Mouse (Mus musculus) bone marrow macrophage, adult 2 months (primary cell): ENCODE results near the gene Morn1. TPM values are rescaled to one million over a fixed set of nuclear protein-coding genes. Genes with fewer than 3 reads are reported as not detected.

Experiments used
- H3K27ac ChIP-seq: 2 replicates; pipeline ENCODE4 v1.5.1; 2012; ENCODE audit warnings: low read depth, low read length; ENCODE audit not compliant: insufficient read depth
- H3K4me1 ChIP-seq: 2 replicates; pipeline ENCODE4 v1.6.1; 2012; ENCODE audit warnings: low read length; ENCODE audit not compliant: control insufficient read depth, insufficient read depth
- H3K4me3 ChIP-seq: 2 replicates; pipeline ENCODE4 v1.5.1; 2012; ENCODE audit warnings: mild to moderate bottlenecking, low read length, moderate library complexity; ENCODE audit not compliant: insufficient read depth
- CTCF ChIP-seq: IDR thresholded peaks from 2 replicates; pipeline ENCODE4 v1.5.1; 2012; ENCODE audit warnings: low read depth, mild to moderate bottlenecking, low read length, moderate library complexity
- POLR2A ChIP-seq: IDR thresholded peaks from 2 replicates; pipeline ENCODE4 v1.6.1; 2012; ENCODE audit warnings: mild to moderate bottlenecking, low read depth, low read length, borderline replicate concordance
- polyA plus RNA-seq: library from polyadenylated mRNA; stranded (reverse); fragments of >200 nt; gene quantifications from 2 replicates; pipeline ENCODE4 v1.2.4, GENCODE M21; 2012; ENCODE audit not compliant: missing spikeins, insufficient read depth, insufficient read length

The Morn1 gene
- polyA plus RNA-seq, 1 experiment, result 2.5 TPM

DNA sequence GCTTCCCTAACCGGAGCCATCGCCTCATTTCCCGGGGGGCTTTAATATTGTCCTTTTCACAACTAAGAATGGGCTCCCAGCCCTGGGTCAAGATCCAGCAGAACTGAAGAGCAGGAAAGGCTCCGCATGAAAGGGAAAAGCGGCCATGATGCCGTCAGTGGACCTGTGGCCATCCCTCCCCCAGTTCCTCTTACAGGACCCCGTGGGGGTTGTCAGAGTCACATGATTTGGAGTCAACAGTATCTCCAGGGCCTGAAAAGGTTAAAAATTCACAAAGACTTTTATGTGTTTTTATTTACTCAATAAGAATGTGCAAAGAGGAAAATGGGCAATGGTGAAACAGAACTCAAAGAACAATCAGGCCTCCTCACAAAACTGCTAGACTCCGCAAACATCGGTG is 99.5 kb downstream of the Morn1 start:
- H3K4me1 ChIP-seq, result peaks cover 46% of the 10 kb centered on the region
- H3K27ac ChIP-seq, result no peak overlapping the region
- H3K4me3 ChIP-seq, result no peak overlapping the region
- TF ChIP-seq CTCF (no peak), POLR2A (no peak)

DNA sequence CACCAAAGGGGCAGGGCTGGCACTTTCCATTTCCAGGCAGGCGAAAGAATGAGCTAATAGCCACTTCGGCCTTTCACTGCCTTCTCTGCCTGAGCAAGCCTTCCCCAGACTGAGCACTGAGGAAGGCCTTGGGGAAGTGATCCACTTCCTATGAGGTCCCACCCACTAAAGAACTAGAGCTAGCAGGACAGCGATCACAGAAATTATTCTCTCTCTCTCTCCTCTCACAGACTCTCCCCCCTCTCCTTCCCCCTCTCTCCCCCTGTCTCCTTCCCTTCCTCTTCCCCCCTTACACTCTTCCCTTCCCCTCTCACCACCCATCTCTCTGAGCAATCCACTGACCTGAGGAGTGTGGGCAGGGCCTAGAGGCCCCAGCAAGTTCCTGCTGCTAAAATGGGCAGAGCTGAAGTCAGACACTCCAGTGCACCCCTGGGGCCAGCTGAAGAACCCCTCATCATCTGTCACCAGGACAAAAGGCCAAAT is 100.9 kb downstream of the Morn1 start:
- TF ChIP-seq CTCF, result no peak
- TF ChIP-seq POLR2A, result no peak
- peak overlapping the region; percentile 57 for H3K27ac ChIP-seq
- peak overlapping the region; percentile 9 for H3K4me3 ChIP-seq
- H3K4me1 ChIP-seq, result peaks cover 47% of the 10 kb centered on the region

DNA sequence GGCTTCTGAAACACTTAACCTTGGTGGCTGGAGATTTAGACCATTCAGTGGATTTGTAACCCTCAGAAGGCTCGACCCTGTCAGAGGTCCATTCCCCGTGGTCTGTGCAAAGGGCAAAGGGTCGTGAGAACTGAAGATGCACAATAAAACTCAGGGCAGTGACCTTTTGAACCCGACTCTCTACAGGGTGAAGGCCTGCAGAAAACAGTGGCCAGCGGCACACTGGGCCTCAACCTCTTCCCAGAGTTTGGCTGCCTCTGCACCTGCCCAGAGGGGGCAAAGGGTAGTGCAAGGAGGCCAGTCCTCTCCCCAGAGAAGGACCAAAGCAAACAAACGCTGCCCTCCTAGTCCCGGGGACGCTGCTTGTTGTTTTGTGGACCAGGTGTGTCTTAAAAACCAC is 102.0 kb downstream of the Morn1 start:
- H3K4me1 ChIP-seq, result peaks cover 48% of the 10 kb centered on the region

DNA sequence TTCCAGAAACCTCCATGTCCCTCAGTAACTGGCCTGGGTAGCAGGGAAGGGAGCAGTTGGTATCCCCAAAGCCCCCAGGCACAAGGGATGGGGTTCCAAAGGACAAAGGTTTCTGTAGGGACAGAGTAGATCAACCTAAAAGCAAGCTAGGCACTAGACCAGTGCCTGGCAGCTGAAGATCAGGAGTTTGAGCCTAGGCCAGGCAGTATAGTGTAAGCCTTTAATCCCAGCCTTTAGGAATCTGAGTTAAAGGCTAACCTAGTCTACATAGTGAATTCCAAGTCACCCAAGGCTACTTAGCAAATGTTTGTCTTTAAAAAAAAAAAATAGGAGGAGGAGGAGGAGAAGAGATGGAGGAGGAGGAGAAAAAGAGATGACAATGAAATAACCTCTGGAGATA is 102.4 kb downstream of the Morn1 start:
- Histone ChIP-seq H3K4me3 (no peak overlapping the region), H3K27ac (no peak overlapping the region), H3K4me1 (peaks cover 51% of the 10 kb centered on the region)
- no peak for TF ChIP-seq CTCF
- no peak for TF ChIP-seq POLR2A

More for the DNA sequence above, 102.0 kb downstream of the Morn1 start:
- TF ChIP-seq POLR2A, result no peak
- TF ChIP-seq CTCF, result no peak
- Histone ChIP-seq H3K27ac (no peak overlapping the region), H3K4me3 (no peak overlapping the region)

DNA sequence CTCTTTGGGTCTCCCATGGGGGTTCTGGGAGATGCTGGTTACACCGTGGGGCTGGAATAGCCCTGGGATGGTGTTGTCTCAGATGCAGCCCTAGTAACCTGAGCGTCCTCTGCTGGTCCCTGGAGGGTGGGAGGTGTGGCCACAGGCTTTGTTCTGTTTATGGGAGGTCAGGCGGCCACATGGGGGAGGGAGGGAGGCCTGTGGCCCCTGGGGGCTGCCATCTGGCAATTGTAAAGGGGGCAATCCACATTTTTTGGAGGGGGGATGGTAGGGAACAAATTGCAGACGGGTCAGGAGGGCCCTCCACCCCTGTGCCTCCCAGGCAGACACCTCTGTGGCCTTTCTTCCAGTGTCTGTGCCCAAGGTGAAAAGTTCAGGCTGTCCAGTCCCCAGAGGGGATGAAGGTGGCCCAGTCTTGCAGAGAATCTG is 103.3 kb downstream of the Morn1 start:
- TF ChIP-seq CTCF (no peak), POLR2A (no peak)
- no peak overlapping the region for H3K4me3 ChIP-seq
- H3K4me1 ChIP-seq, result peaks cover 54% of the 10 kb centered on the region
- no peak overlapping the region for H3K27ac ChIP-seq

DNA sequence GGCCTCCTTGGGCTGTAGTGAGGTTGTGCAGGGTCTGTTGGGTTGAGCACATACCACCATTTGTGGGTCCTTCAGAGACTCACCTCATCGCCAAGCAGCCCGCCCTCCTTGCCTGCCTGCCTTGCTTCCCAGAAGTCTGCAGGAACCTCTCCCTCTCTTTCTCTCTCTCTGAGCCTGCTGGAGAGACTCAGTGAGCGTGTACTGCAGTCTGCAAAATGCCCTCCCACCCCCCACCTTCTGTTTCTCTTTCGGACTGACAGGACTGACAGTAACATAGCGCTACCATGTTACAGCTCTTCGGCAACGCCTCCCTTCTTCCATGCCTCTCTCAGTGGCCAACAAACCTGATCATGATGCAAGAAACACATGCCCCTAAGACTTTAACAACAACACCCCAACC is 103.9 kb downstream of the Morn1 start:
- no peak overlapping the region for H3K27ac ChIP-seq
- no peak overlapping the region for H3K4me3 ChIP-seq
- no peak for TF ChIP-seq CTCF
- no peak for TF ChIP-seq POLR2A
- peaks cover 52% of the 10 kb centered on the region for H3K4me1 ChIP-seq

Other genes starting within 250 kb of the Morn1 start
- gene Ttc34, start 249.1 kb upstream of the Morn1 start, polyA plus RNA-seq, result not detected in 2 replicates
- not detected in 2 replicates for gene Mmel1, start 217.0 kb upstream of the Morn1 start, polyA plus RNA-seq
- gene Fam213b, start 187.4 kb upstream of the Morn1 start, polyA plus RNA-seq, result 34.3 and 38.2 TPM in 2 replicates
- 117 and 135 TPM in 2 replicates for gene Tnfrsf14, start 158.0 kb upstream of the Morn1 start, polyA plus RNA-seq
- gene Hes5, start 125.7 kb upstream of the Morn1 start, polyA plus RNA-seq, result not detected in 2 replicates
- gene Pank4, start 122.5 kb upstream of the Morn1 start, polyA plus RNA-seq, result 20.2 and 24.1 TPM in 2 replicates
- not detected in 2 replicates for gene Plch2, start 29.8 kb upstream of the Morn1 start, polyA plus RNA-seq
- gene Pex10, start 19.6 kb upstream of the Morn1 start, polyA plus RNA-seq, result 6.1 and 6.5 TPM in 2 replicates
- gene Rer1, start 195 bp upstream of the Morn1 start, polyA plus RNA-seq, result 95.7 and 97.9 TPM in 2 replicates
- gene Ski, start 136.0 kb downstream of the Morn1 start, polyA plus RNA-seq, result 61.1 and 63.9 TPM in 2 replicates
- 27.9 and 28.1 TPM in 2 replicates for gene Faap20, start 163.2 kb downstream of the Morn1 start, polyA plus RNA-seq